Mouse (Mus musculus): ENCODE measurements at regions not wholly inside any gene's neighbourhood (a gene's known extent, or its start where the extent isn't known, plus 50 kb on each side); places are given as distances from the start of the nearest gene placed in this dataset.

GRCm38 (mm10) chr5:75832341-75832740 is 145.9 kb downstream of the Kdr start:
- TF ChIP-seq CTCF (IDR thresholded peaks at IDR 0.05; ENCODE audit: extremely low read depth, insufficient read depth, low read length) (no peak), POLR2A (IDR thresholded peaks at IDR 0.05; ENCODE audit: extremely low read depth, insufficient read depth, low read length) (no peak)

All from cortical plate, adult 2 months (tissue).